Mouse (Mus musculus) midbrain, embryonic 15.5 days (tissue): ENCODE data around the gene Commd1. TPM values are rescaled to one million over a fixed set of nuclear protein-coding genes. Genes with fewer than 3 reads are reported as not detected.

Experiments
- ATAC-seq: fragments of 200-750 bp; cut with Nextera tagmentation; replicated peaks from 2 replicates; pipeline ENCODE4 v1.8.0; 2017; ENCODE audit warnings: moderate TSS enrichment
- H3K27ac ChIP-seq: fragments of 300-500 bp; sonication (generic); 2 replicates; pipeline ENCODE4 v1.5.1; 2015; ENCODE audit warnings: mild to moderate bottlenecking, inconsistent platforms
- H3K27me3 ChIP-seq: fragments of 300-500 bp; sonication (generic); replicated peaks from 2 replicates; pipeline ENCODE4 v1.6.1; 2015; ENCODE audit warnings: inconsistent platforms
- H3K36me3 ChIP-seq: fragments of 300-500 bp; sonication (generic); replicated peaks from 2 replicates; pipeline ENCODE4 v1.6.1; 2015; ENCODE audit warnings: inconsistent platforms
- H3K4me1 ChIP-seq: fragments of 300-500 bp; sonication (generic); 2 replicates; pipeline ENCODE4 v1.6.1; 2015; ENCODE audit warnings: inconsistent platforms
- H3K4me2 ChIP-seq: fragments of 300-500 bp; sonication (generic); 2 replicates; pipeline ENCODE4 v1.6.1; 2015; ENCODE audit warnings: inconsistent platforms, mild to moderate bottlenecking, moderate library complexity
- H3K4me3 ChIP-seq: fragments of 300-500 bp; sonication (generic); 2 replicates; pipeline ENCODE4 v1.5.1; 2015; ENCODE audit warnings: mild to moderate bottlenecking, inconsistent platforms
- H3K9ac ChIP-seq: fragments of 300-500 bp; sonication (generic); 2 replicates; pipeline ENCODE4 v1.6.1; 2015; ENCODE audit warnings: mild to moderate bottlenecking, inconsistent platforms
- H3K9me3 ChIP-seq: fragments of 300-500 bp; sonication (generic); 2 replicates; pipeline ENCODE4 v1.6.1; 2016; ENCODE audit warnings: inconsistent platforms
- WGBS: fragments of 180-500 bp; shearing (Covaris S2); methylation state at CpG from one replicate; pipeline ENCODE4 v1.1.7; 2015; ENCODE audit warnings: mixed read lengths; 5-methylcytosine and 5-hydroxymethylcytosine counted together
- polyA plus RNA-seq: library from polyadenylated mRNA; unstranded; fragments of >200 nt; fragmentation: Nextera tagmentation; extraction: Ambion mirVana; gene quantifications from 2 replicates; pipeline ENCODE4 v1.2.1, GENCODE M21; 2015

The Commd1 gene
- polyA plus RNA-seq, 1 experiment from 2014 or later: 241 TPM

DNA sequence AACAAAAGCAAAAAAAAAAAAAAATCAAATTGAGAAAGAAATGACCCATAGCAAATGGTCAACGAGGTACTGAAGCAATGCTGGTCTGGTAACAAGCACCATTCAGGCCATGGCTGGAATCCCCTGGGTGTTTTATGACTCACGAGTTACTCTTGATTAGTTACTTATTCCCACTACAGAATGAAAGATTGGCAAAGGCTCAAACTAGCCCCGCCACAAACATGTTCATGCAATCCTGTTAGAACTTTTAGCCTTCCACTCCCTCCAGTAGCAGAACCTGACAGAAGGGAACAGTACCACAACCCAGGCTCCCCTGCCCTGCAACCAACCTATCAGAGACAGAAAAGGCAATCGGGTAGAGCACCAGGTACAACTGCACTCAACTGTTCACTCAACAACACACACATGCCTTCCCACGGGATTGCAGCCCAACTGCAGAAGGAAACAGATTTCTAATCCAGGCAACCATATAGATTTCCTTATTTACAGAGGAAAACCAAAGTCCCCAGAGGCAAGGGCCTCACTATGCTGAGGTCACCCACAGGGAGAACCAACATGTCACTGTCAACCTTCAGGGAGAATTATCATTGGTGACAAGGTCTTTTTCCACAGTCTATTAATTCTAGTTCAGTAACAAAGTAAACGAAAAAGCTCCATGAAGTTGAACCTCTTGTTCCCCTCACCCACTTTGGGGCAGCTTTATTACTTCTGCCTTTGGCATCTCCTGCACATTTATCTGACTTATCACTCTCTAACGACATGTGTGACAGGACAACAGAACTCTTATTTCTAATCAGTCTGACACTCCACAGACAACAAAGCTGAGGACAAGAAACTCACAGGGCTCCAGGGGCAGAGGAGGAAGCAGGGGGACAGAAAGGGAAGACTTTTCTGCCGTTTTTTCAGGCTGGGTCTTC, 134.2 kb downstream of the Commd1 start:
- no peak for ATAC-seq
- Histone ChIP-seq H3K4me2 (no peak overlapping the region), H3K36me3 (no peaks in the 10 kb centered on the region), H3K9me3 (no peaks in the 10 kb centered on the region), H3K27ac (no peak overlapping the region), H3K4me3 (no peak overlapping the region), H3K9ac (no peak overlapping the region), H3K4me1 (no peaks in the 10 kb centered on the region), H3K27me3 (no peaks in the 10 kb centered on the region)
- 73% methylated on average over 8 of the region's 8 CpGs for WGBS

- WGBS: 69% methylated on average over 8 of the region's 8 CpGs
- no peak for ATAC-seq
- Histone ChIP-seq H3K4me1 (no peaks in the 10 kb centered on the region), H3K9ac (no peak overlapping the region), H3K4me3 (no peak overlapping the region), H3K27ac (no peak overlapping the region), H3K4me2 (no peak overlapping the region), H3K36me3 (no peaks in the 10 kb centered on the region), H3K27me3 (no peaks in the 10 kb centered on the region), H3K9me3 (no peaks in the 10 kb centered on the region)
Observed at GRCm38 (mm10) chr11:22846960-22847731, 135.0 kb downstream of the Commd1 start.

Other genes starting within 250 kb of the Commd1 start
- gene B3gnt2, start 121.4 kb downstream of the Commd1 start, polyA plus RNA-seq: 2.0 and 3.6 TPM in 2 replicates
- gene Zrsr1, start 10.4 kb downstream of the Commd1 start, polyA plus RNA-seq: 7.0 and 7.6 TPM in 2 replicates
- 2.6 and 3.6 TPM in 2 replicates for gene Gm28048, start 292 bp downstream of the Commd1 start, polyA plus RNA-seq
- 269 and 275 TPM in 2 replicates for gene Cct4, start 8.1 kb upstream of the Commd1 start, polyA plus RNA-seq
- 4.0 and 5.6 TPM in 2 replicates for gene Fam161a, start 25.1 kb upstream of the Commd1 start, polyA plus RNA-seq